Comparison of ENCODE assay signal across 26 mouse cellular contexts in genomic region chr2:156589481-156589880, GRCm38 (mm10). TPM values are rescaled to one million over a fixed set of nuclear protein-coding genes. Genes with fewer than 3 reads are reported as not detected.
A peak's percentile ranks its signal among the peaks of the same experiment; 100 is the strongest.
DNase-seq lines count a peak whose midpoint lies in the region; ATAC-seq lines count a peak whose summit lies in the region.
"Had no signal": no experiment of that assay in that cellular context is flagged by ENCODE, and none has a peak within 500 bp of the region (broad histone marks: within the 10 kb centered on the region; RNA-seq: fewer than 3 reads in every experiment).

No protein-coding gene starts in this region.

- H3K4me3 ChIP-seq in midbrain, embryonic 10.5 days, result no peak overlapping the region
- H3K4me3 ChIP-seq in limb, embryonic 10.5 days, result no peak overlapping the region
- H3K4me3 ChIP-seq: embryonic facial prominence, embryonic 10.5 days; embryonic facial prominence, embryonic 13.5 days; erythroblast, embryonic 14.5 days; forebrain, embryonic 12.5 days; forebrain, embryonic 15.5 days; heart, embryonic 12.5 days; heart, embryonic 15.5 days; hindbrain, embryonic 10.5 days; hindbrain, embryonic 13.5 days; intestine, embryonic 15.5 days had no signal

- no peaks in the 10 kb centered on the region for H3K27me3 ChIP-seq in midbrain, embryonic 10.5 days (ENCODE audit: low read depth, poor library complexity, severe bottlenecking)
- no peaks in the 10 kb centered on the region; the same call in 1 of the 2 replicates for H3K27me3 ChIP-seq in limb, embryonic 10.5 days (ENCODE audit: low read depth, poor library complexity, severe bottlenecking)
- H3K27me3 ChIP-seq: embryonic facial prominence, embryonic 13.5 days; forebrain, embryonic 15.5 days; heart, embryonic 15.5 days; hindbrain, embryonic 13.5 days; intestine, embryonic 15.5 days had no signal

- WGBS in midbrain, embryonic 10.5 days, result 96% methylated on average over 9 of the region's 9 CpGs
- 94% methylated on average over 9 of the region's 9 CpGs for WGBS in limb, embryonic 10.5 days

- ATAC-seq in cerebellum, adult (ENCODE audit: insufficient number of reproducible peaks, low FRiP score, low TSS enrichment), result no peak
- ATAC-seq: CD4-positive, CD25-positive, alpha-beta regulatory T cell, adult 4 months; forebrain, embryonic 15.5 days; hindbrain, embryonic 16.5 days; intestine, embryonic 15.5 days had no signal

- peaks cover 14% of the 10 kb centered on the region for H3K4me1 ChIP-seq in midbrain, embryonic 10.5 days
- H3K4me1 ChIP-seq in limb, embryonic 10.5 days, result peaks cover 9% of the 10 kb centered on the region
- H3K4me1 ChIP-seq: heart, embryonic 12.5 days; intestine, embryonic 15.5 days had no signal

- peak; percentile 46 for DNase-seq in cerebellum, adult 9-10 months
- DNase-seq in brain, adult 2 months (ENCODE audit: low read depth, low spot score), result peak; percentile 44
- DNase-seq in cerebellum, postnatal 10 days, result peak; percentile 63 to 72
- DNase-seq in midbrain, embryonic 10.5 days (ENCODE audit: low spot score), result no peak
- DNase-seq in limb, embryonic 10.5 days (ENCODE audit: low spot score), result no peak
- DNase-seq: adrenal gland, adult 8-10 months; adrenal gland, postnatal 25 days; embryo, embryonic 11 days; gastrocnemius, postnatal 25 days; heart, adult 18-20 months; heart, postnatal 10 days; heart, postnatal 36 days; kidney, adult 11 months had no signal

- H3K36me3 ChIP-seq in midbrain, embryonic 10.5 days, result no peaks in the 10 kb centered on the region
- no peaks in the 10 kb centered on the region for H3K36me3 ChIP-seq in limb, embryonic 10.5 days
- H3K36me3 ChIP-seq: embryonic facial prominence, embryonic 10.5 days; embryonic facial prominence, embryonic 13.5 days; forebrain, embryonic 12.5 days; forebrain, embryonic 15.5 days; heart, embryonic 12.5 days; heart, embryonic 15.5 days; hindbrain, embryonic 10.5 days; hindbrain, embryonic 13.5 days; intestine, embryonic 15.5 days had no signal

- no peaks in the 10 kb centered on the region for H3K9me3 ChIP-seq in midbrain, embryonic 10.5 days (replicated peaks)
- H3K9me3 ChIP-seq in limb, embryonic 10.5 days (replicated peaks), result no peaks in the 10 kb centered on the region
- H3K9me3 ChIP-seq: embryonic facial prominence, embryonic 10.5 days; embryonic facial prominence, embryonic 13.5 days; forebrain, embryonic 12.5 days; forebrain, embryonic 15.5 days; heart, embryonic 12.5 days; heart, embryonic 15.5 days; hindbrain, embryonic 10.5 days; hindbrain, embryonic 13.5 days; intestine, embryonic 15.5 days had no signal

- no peak overlapping the region for H3K27ac ChIP-seq in midbrain, embryonic 10.5 days (replicated peaks)
- no peak overlapping the region for H3K27ac ChIP-seq in limb, embryonic 10.5 days
- H3K27ac ChIP-seq: embryonic facial prominence, embryonic 10.5 days; embryonic facial prominence, embryonic 13.5 days; forebrain, embryonic 12.5 days; forebrain, embryonic 15.5 days; heart, embryonic 15.5 days; hindbrain, embryonic 10.5 days; hindbrain, embryonic 13.5 days; intestine, embryonic 15.5 days had no signal

RNA-seq across cellular contexts. Expression of gene Dlgap4, which starts 24.0 kb away (rescaled TPM):
- polyA plus RNA-seq in midbrain, embryonic 10.5 days (2016; fragmentation: Nextera tagmentation; extraction: Ambion mirVana), result 128 and 146 TPM in 2 replicates
- 116 and 124 TPM in 2 replicates for polyA plus RNA-seq in limb, embryonic 10.5 days (2016; fragmentation: Nextera tagmentation; extraction: Ambion mirVana)

RNA-seq across cellular contexts. Expression of gene Aar2, which starts 42.1 kb away (rescaled TPM):
- polyA plus RNA-seq in midbrain, embryonic 10.5 days (2016; fragmentation: Nextera tagmentation; extraction: Ambion mirVana), result 46.4 and 48.8 TPM in 2 replicates
- polyA plus RNA-seq in limb, embryonic 10.5 days (2016; fragmentation: Nextera tagmentation; extraction: Ambion mirVana), result 50.0 and 53.6 TPM in 2 replicates

Comparison
In these comparisons a context has a peak if more than half of its experiments do, and no peak if none do; other contexts are left out.
1. DNase-seq: peak in cerebellum, adult 9-10 months (single experiment), brain, adult 2 months (single experiment) and cerebellum, postnatal 10 days (2 of 2); none in midbrain, embryonic 10.5 days (single experiment) and limb, embryonic 10.5 days (single experiment).